Mouse (Mus musculus): ENCODE results near the gene Lmntd1. TPM values are rescaled to one million over a fixed set of nuclear protein-coding genes. Genes with fewer than 3 reads are reported as not detected.

The Lmntd1 gene
- polyA plus RNA-seq, 1 experiment from 2014 or later, result 1.3 TPM

- ATAC-seq (ENCODE audit: low FRiP score, low TSS enrichment) (no peak), DNase-seq (no peak)
- Histone ChIP-seq H3K4me3 (replicated peaks; ENCODE audit: low read depth, low read length) (no peak overlapping the region), H3K27me3 (ENCODE audit: control insufficient read depth, insufficient read depth, low read length) (no peaks in the 10 kb centered on the region), H3K9ac (replicated peaks; ENCODE audit: low read length) (no peak overlapping the region), H3K36me3 (ENCODE audit: control insufficient read depth, insufficient read depth, low read length) (no peaks in the 10 kb centered on the region), H3K9me3 (ENCODE audit: control insufficient read depth, low read length) (no peaks in the 10 kb centered on the region), H3K4me2 (ENCODE audit: low read length) (no peak overlapping the region), H3K4me1 (ENCODE audit: control insufficient read depth, insufficient read depth, low read length) (no peaks in the 10 kb centered on the region), H3K27ac (replicated peaks; ENCODE audit: low read depth, low read length) (no peak overlapping the region)
- 71% methylated on average over 11 of the region's 11 CpGs for WGBS
These were observed 181.1 kb downstream of the Lmntd1 start for GRCm38 (mm10) chr6:145432711-145433708.

DNA sequence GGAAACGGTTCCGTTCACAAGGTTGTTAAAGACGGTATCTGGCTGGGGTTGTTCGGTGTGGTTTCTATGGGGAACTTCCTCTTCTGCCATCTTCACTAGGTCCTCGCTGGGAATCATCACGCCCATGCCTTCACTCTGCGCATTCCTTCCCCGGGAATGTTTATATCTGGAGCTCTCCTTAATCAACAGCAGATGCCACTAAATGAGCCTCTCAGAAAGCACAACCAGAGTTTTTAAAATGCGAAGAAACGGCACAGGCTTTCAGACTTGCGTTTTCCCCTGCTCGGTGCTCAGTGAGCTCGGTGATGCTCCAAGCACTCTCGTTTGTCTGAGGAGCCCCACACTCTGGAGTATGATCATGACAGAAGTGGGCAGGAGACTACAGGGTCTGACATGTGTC is 182.4 kb downstream of the Lmntd1 start:
- Histone ChIP-seq H3K36me3 (ENCODE audit: control insufficient read depth, insufficient read depth, low read length) (no peaks in the 10 kb centered on the region), H3K4me2 (ENCODE audit: low read length) (no peak overlapping the region), H3K4me1 (ENCODE audit: control insufficient read depth, insufficient read depth, low read length) (no peaks in the 10 kb centered on the region; the same call in 1 of the 2 replicates), H3K27ac (replicated peaks; ENCODE audit: low read depth, low read length) (no peak overlapping the region), H3K9me3 (ENCODE audit: control insufficient read depth, low read length) (no peaks in the 10 kb centered on the region), H3K4me3 (replicated peaks; ENCODE audit: low read depth, low read length) (no peak overlapping the region), H3K27me3 (ENCODE audit: control insufficient read depth, insufficient read depth, low read length) (no peaks in the 10 kb centered on the region), H3K9ac (replicated peaks; ENCODE audit: low read length) (no peak overlapping the region)
- ATAC-seq (ENCODE audit: low FRiP score, low TSS enrichment) (no peak), DNase-seq (no peak)
- 88% methylated on average over 14 of the region's 14 CpGs for WGBS

- ATAC-seq (ENCODE audit: low FRiP score, low TSS enrichment) (0 out of 2 replicates have a peak, but pooled peaks have one; percentile 37), DNase-seq (peak; percentile 59)
- Histone ChIP-seq H3K27me3 (ENCODE audit: control insufficient read depth, insufficient read depth, low read length) (no peaks in the 10 kb centered on the region), H3K9me3 (ENCODE audit: control insufficient read depth, low read length) (no peaks in the 10 kb centered on the region), H3K36me3 (ENCODE audit: control insufficient read depth, insufficient read depth, low read length) (no peaks in the 10 kb centered on the region), H3K4me2 (ENCODE audit: low read length) (no peak overlapping the region; the same call in 1 of the 2 replicates), H3K4me3 (replicated peaks; ENCODE audit: low read depth, low read length) (no peak overlapping the region), H3K27ac (replicated peaks; ENCODE audit: low read depth, low read length) (no peak overlapping the region), H3K4me1 (ENCODE audit: control insufficient read depth, insufficient read depth, low read length) (no peaks in the 10 kb centered on the region; the same call in 1 of the 2 replicates), H3K9ac (replicated peaks; ENCODE audit: low read length) (no peak overlapping the region)
- WGBS, result 33% methylated on average over 15 of the region's 15 CpGs
These were observed 186.7 kb downstream of the Lmntd1 start for GRCm38 (mm10) chr6:145427411-145427810.

DNA sequence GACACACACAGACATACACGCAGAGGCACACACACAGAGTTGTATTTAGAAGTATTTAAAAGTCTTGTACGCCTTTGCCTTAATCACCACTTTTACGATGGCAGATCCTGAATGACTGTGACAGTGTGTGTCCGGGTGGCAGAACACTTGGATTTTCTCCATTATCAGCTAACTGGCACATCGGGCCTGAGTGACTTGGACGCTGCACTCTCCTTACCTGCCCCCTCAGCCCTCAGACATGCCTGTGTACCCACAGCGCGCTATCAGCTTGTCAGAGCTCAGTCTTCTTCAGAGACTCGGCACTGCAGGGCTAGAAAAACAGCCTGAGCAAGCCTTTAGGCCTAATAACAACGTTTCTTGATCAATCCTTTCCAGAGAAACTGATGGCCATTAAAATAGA is 187.6 kb downstream of the Lmntd1 start:
- no peak overlapping the region for H3K4me2 ChIP-seq (ENCODE audit: low read length)
- no peaks in the 10 kb centered on the region; the same call in 1 of the 2 replicates for H3K4me1 ChIP-seq (ENCODE audit: control insufficient read depth, insufficient read depth, low read length)
- H3K9ac ChIP-seq (replicated peaks; ENCODE audit: low read length), result no peak overlapping the region
- no peak overlapping the region for H3K4me3 ChIP-seq (replicated peaks; ENCODE audit: low read depth, low read length)
- no peaks in the 10 kb centered on the region for H3K27me3 ChIP-seq (ENCODE audit: control insufficient read depth, insufficient read depth, low read length)
- H3K9me3 ChIP-seq (ENCODE audit: control insufficient read depth, low read length), result no peaks in the 10 kb centered on the region
- ATAC-seq (ENCODE audit: low FRiP score, low TSS enrichment) (no peak), DNase-seq (peak; percentile 12)
- 54% methylated on average over 10 of the region's 10 CpGs for WGBS
- H3K36me3 ChIP-seq (ENCODE audit: control insufficient read depth, insufficient read depth, low read length), result no peaks in the 10 kb centered on the region
- H3K27ac ChIP-seq (replicated peaks; ENCODE audit: low read depth, low read length), result no peak overlapping the region

DNA sequence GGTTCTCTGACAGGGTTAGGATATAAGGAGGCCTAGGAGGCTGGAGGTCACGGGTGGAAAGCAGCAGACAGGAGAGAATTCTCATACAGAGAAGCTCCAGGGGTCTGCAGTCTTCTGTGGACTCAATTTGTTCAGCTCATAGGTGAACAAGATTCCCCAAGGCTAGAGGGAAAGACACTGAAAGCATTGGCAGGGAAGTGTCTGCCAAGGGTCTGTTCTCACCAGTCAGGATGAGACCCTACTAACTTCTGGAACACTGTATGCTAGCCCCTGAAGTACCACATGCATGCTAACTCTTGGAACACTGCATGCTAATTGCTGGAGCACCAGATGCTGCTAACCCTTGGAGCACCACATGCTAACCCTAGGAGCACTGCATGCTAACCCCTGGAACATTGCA is 190.0 kb downstream of the Lmntd1 start:
- H3K36me3 ChIP-seq (ENCODE audit: control insufficient read depth, insufficient read depth, low read length), result no peaks in the 10 kb centered on the region
- H3K27me3 ChIP-seq (ENCODE audit: control insufficient read depth, insufficient read depth, low read length), result no peaks in the 10 kb centered on the region
- DNase-seq, result no peak
- no peak for ATAC-seq (ENCODE audit: low FRiP score, low TSS enrichment)
- no peak overlapping the region for H3K9ac ChIP-seq (replicated peaks; ENCODE audit: low read length)
- 74% methylated on average over 1 of the region's 1 CpGs for WGBS
- no peaks in the 10 kb centered on the region for H3K9me3 ChIP-seq (ENCODE audit: control insufficient read depth, low read length)
- H3K4me1 ChIP-seq (ENCODE audit: control insufficient read depth, insufficient read depth, low read length), result no peaks in the 10 kb centered on the region; the same call in 1 of the 2 replicates
- no peak overlapping the region for H3K4me2 ChIP-seq (ENCODE audit: low read length)
- H3K27ac ChIP-seq (replicated peaks; ENCODE audit: low read depth, low read length), result no peak overlapping the region
- H3K4me3 ChIP-seq (replicated peaks; ENCODE audit: low read depth, low read length), result no peak overlapping the region

DNA sequence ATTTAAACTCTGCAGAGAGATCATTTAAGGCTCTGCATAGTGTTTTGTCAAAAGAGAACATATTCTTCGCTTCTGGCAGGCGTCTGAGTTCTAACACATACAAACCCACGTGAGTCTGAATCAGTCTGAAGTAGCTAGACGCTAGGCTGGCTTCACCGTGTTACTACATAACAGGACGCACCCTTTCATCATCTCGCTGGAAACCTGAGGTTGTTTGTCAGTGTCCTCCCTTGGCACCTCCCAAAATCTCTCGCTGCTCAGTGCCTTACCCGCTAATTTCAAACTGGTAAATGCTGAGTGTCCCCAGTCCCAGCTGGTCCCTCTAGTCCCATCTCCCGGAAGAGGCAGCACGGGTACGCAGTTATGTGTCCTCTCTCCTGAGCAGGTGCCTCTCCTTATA is 190.6 kb downstream of the Lmntd1 start:
- Histone ChIP-seq H3K4me1 (ENCODE audit: control insufficient read depth, insufficient read depth, low read length) (no peaks in the 10 kb centered on the region; the same call in 1 of the 2 replicates), H3K36me3 (ENCODE audit: control insufficient read depth, insufficient read depth, low read length) (no peaks in the 10 kb centered on the region), H3K9ac (replicated peaks; ENCODE audit: low read length) (no peak overlapping the region), H3K4me3 (replicated peaks; ENCODE audit: low read depth, low read length) (no peak overlapping the region), H3K4me2 (ENCODE audit: low read length) (no peak overlapping the region), H3K9me3 (ENCODE audit: control insufficient read depth, low read length) (no peaks in the 10 kb centered on the region), H3K27ac (replicated peaks; ENCODE audit: low read depth, low read length) (no peak overlapping the region), H3K27me3 (ENCODE audit: control insufficient read depth, insufficient read depth, low read length) (no peaks in the 10 kb centered on the region)
- WGBS, result 84% methylated on average over 12 of the region's 12 CpGs
- ATAC-seq (ENCODE audit: low FRiP score, low TSS enrichment), result no peak
- no peak for DNase-seq

GRCm38 (mm10) chr6:145421666-145422065 is 192.5 kb downstream of the Lmntd1 start:
- 87% methylated on average over 9 of the region's 9 CpGs for WGBS
- Histone ChIP-seq H3K9ac (replicated peaks; ENCODE audit: low read length) (no peak overlapping the region), H3K4me1 (ENCODE audit: control insufficient read depth, insufficient read depth, low read length) (no peaks in the 10 kb centered on the region), H3K27me3 (ENCODE audit: control insufficient read depth, insufficient read depth, low read length) (no peaks in the 10 kb centered on the region), H3K36me3 (ENCODE audit: control insufficient read depth, insufficient read depth, low read length) (no peaks in the 10 kb centered on the region), H3K27ac (replicated peaks; ENCODE audit: low read depth, low read length) (no peak overlapping the region), H3K4me3 (replicated peaks; ENCODE audit: low read depth, low read length) (no peak overlapping the region), H3K9me3 (ENCODE audit: control insufficient read depth, low read length) (no peaks in the 10 kb centered on the region), H3K4me2 (ENCODE audit: low read length) (no peak overlapping the region)
- DNase-seq (no peak), ATAC-seq (ENCODE audit: low FRiP score, low TSS enrichment) (no peak)

DNA sequence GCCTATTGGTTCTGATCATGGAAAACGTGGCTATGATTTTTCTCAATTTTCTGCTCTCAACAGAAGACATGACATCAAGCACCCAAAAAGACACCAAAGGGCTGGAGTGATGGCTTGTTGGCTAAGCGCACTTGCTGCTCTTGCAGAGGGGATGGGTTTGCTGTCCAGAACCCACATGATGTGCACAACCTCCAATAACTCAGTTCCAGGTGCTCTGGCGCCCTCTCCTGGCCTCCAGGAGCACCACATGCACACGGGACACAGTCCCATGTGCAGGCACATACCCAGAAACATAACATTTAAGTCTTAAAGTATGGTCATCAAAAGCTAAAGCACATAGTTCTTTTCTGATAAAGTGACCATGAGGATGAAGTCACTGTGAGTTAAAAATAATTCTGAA is 193.7 kb downstream of the Lmntd1 start:
- Histone ChIP-seq H3K4me1 (ENCODE audit: control insufficient read depth, insufficient read depth, low read length) (no peaks in the 10 kb centered on the region), H3K36me3 (ENCODE audit: control insufficient read depth, insufficient read depth, low read length) (no peaks in the 10 kb centered on the region), H3K27me3 (ENCODE audit: control insufficient read depth, insufficient read depth, low read length) (no peaks in the 10 kb centered on the region), H3K9me3 (ENCODE audit: control insufficient read depth, low read length) (no peaks in the 10 kb centered on the region), H3K27ac (replicated peaks; ENCODE audit: low read depth, low read length) (no peak overlapping the region), H3K4me3 (replicated peaks; ENCODE audit: low read depth, low read length) (no peak overlapping the region), H3K9ac (replicated peaks; ENCODE audit: low read length) (no peak overlapping the region), H3K4me2 (ENCODE audit: low read length) (no peak overlapping the region)
- DNase-seq (no peak), ATAC-seq (ENCODE audit: low FRiP score, low TSS enrichment) (no peak)
- 71% methylated on average over 4 of the region's 4 CpGs for WGBS

- H3K9ac ChIP-seq (replicated peaks; ENCODE audit: low read length), result no peak overlapping the region
- DNase-seq, result no peak
- WGBS, result 96% methylated on average over 5 of the region's 5 CpGs
These were observed 195.3 kb downstream of the Lmntd1 start for GRCm38 (mm10) chr6:145418856-145419255.

More at GRCm38 (mm10) chr6:145418856-145419255, 195.3 kb downstream of the Lmntd1 start:
- Histone ChIP-seq H3K4me3 (replicated peaks; ENCODE audit: low read depth, low read length) (no peak overlapping the region), H3K9me3 (ENCODE audit: control insufficient read depth, low read length) (no peaks in the 10 kb centered on the region), H3K36me3 (ENCODE audit: control insufficient read depth, insufficient read depth, low read length) (no peaks in the 10 kb centered on the region), H3K27me3 (ENCODE audit: control insufficient read depth, insufficient read depth, low read length) (no peaks in the 10 kb centered on the region), H3K4me1 (ENCODE audit: control insufficient read depth, insufficient read depth, low read length) (no peaks in the 10 kb centered on the region), H3K4me2 (ENCODE audit: low read length) (no peak overlapping the region), H3K27ac (replicated peaks; ENCODE audit: low read depth, low read length) (no peak overlapping the region)
- ATAC-seq (ENCODE audit: low FRiP score, low TSS enrichment), result no peak
